Comparison of ENCODE assay signal across 26 mouse cellular contexts in genomic region chr4:119381471-119382190, GRCm38 (mm10). TPM values are rescaled to one million over a fixed set of nuclear protein-coding genes. Genes with fewer than 3 reads are reported as not detected.
A peak's percentile ranks its signal among the peaks of the same experiment; 100 is the strongest.
DNase-seq lines count a peak whose midpoint lies in the region; ATAC-seq and TF ChIP-seq lines count a peak whose summit lies in the region.
"Had no signal": no experiment of that assay in that cellular context is flagged by ENCODE, and none has a peak within 500 bp of the region (broad histone marks: within the 10 kb centered on the region; RNA-seq: fewer than 3 reads in every experiment).

No protein-coding gene starts in this region.

- TF ChIP-seq EP300 in MEL (IDR thresholded peaks at IDR 0.05; ENCODE audit: low read depth in 1 of 2, low read length in 2 of 2), result no peak

- H3K4me3 ChIP-seq in heart, embryonic 11.5 days (ENCODE audit: low read depth, low read length), result no peak overlapping the region
- no peak overlapping the region for H3K4me3 ChIP-seq in kidney, postnatal 0 days (replicated peaks; ENCODE audit: low read depth, low read length)
- no peak overlapping the region for H3K4me3 ChIP-seq in MEL (ENCODE audit: control insufficient read depth in 1 of 2, insufficient read depth in 1 of 2, low read depth in 2 of 2, low read length in 2 of 2)
- H3K4me3 ChIP-seq: heart, embryonic 10.5 days; limb, embryonic 15.5 days; midbrain, embryonic 12.5 days; neural tube, embryonic 15.5 days; stomach, embryonic 15.5 days had no signal

- no peaks in the 10 kb centered on the region for H3K9me3 ChIP-seq in heart, embryonic 11.5 days (replicated peaks; ENCODE audit: control insufficient read depth, low read length)
- no peaks in the 10 kb centered on the region for H3K9me3 ChIP-seq in kidney, postnatal 0 days (replicated peaks; ENCODE audit: low read length)
- no peaks in the 10 kb centered on the region for H3K9me3 ChIP-seq in MEL (replicated peaks; ENCODE audit: insufficient read depth, low read length)
- H3K9me3 ChIP-seq: heart, embryonic 10.5 days; limb, embryonic 15.5 days; midbrain, embryonic 12.5 days; neural tube, embryonic 15.5 days; stomach, embryonic 15.5 days had no signal

- peak; percentile 16; the same call in 1 of the 2 replicates for TF ChIP-seq CTCF in kidney, postnatal 0 days (IDR thresholded peaks at IDR 0.05; ENCODE audit: low read depth)
- TF ChIP-seq CTCF in MEL (IDR thresholded peaks at IDR 0.05 in 2 of 3, conservative IDR thresholded peaks at IDR 0.05 in 1 of 3; ENCODE audit: control insufficient read depth in 1 of 3, insufficient read depth in 1 of 3, low read depth in 2 of 3, low read length in 3 of 3, poor library complexity in 1 of 3, severe bottlenecking in 1 of 3), result peak; percentile 50 to 55 (median 51); a peak in 5 of 6 replicates

- WGBS in heart, embryonic 11.5 days (ENCODE audit: insufficient replicate concordance), result 59% methylated on average over 7 of the region's 7 CpGs
- 58% methylated on average over 7 of the region's 7 CpGs for WGBS in kidney, postnatal 0 days

- no peak for TF ChIP-seq POLR2A in MEL (IDR thresholded peaks at IDR 0.05; ENCODE audit: control insufficient read depth in 1 of 2, insufficient read depth in 1 of 2, low read depth in 1 of 2, low read length in 2 of 2, poor library complexity in 1 of 2)

- no peaks in the 10 kb centered on the region for H3K4me1 ChIP-seq in heart, embryonic 11.5 days (ENCODE audit: control insufficient read depth, insufficient read depth, low read length)
- no peaks in the 10 kb centered on the region for H3K4me1 ChIP-seq in kidney, postnatal 0 days (replicated peaks; ENCODE audit: insufficient read depth, low read length)
- H3K4me1 ChIP-seq in MEL (ENCODE audit: control insufficient read depth in 1 of 2, insufficient read depth in 2 of 2, low read length in 2 of 2), result no peaks in the 10 kb centered on the region
- H3K4me1 ChIP-seq: limb, embryonic 15.5 days; midbrain, embryonic 12.5 days; neural tube, embryonic 15.5 days; stomach, embryonic 15.5 days had no signal

- no peak for ATAC-seq in heart, embryonic 11.5 days (replicated peaks; ENCODE audit: insufficient number of reproducible peaks, low FRiP score, low TSS enrichment)
- ATAC-seq in kidney, postnatal 0 days (replicated peaks; ENCODE audit: low FRiP score, low read depth), result no peak
- ATAC-seq: forebrain, postnatal 0 days; hindbrain, embryonic 16.5 days had no signal

- no peak overlapping the region for H3K9ac ChIP-seq in heart, embryonic 11.5 days (ENCODE audit: low read depth, low read length)
- H3K9ac ChIP-seq in kidney, postnatal 0 days (ENCODE audit: low read depth, low read length), result no peak overlapping the region
- H3K9ac ChIP-seq in MEL (ENCODE audit: control insufficient read depth, low read depth, low read length, poor library complexity, severe bottlenecking), result no peak overlapping the region
- H3K9ac ChIP-seq: forebrain, postnatal 0 days; limb, embryonic 15.5 days; liver, embryonic 14.5 days; midbrain, embryonic 12.5 days; neural tube, embryonic 15.5 days; stomach, embryonic 15.5 days had no signal

- no peak overlapping the region for H3K4me2 ChIP-seq in heart, embryonic 11.5 days
- no peak overlapping the region for H3K4me2 ChIP-seq in kidney, postnatal 0 days (ENCODE audit: low read length)
- H3K4me2 ChIP-seq: limb, embryonic 15.5 days; midbrain, embryonic 12.5 days; neural tube, embryonic 15.5 days; stomach, embryonic 15.5 days had no signal

- no peak overlapping the region for H3K27ac ChIP-seq in heart, embryonic 11.5 days (ENCODE audit: low read depth, low read length)
- H3K27ac ChIP-seq in kidney, postnatal 0 days, result no peak overlapping the region
- no peak overlapping the region for H3K27ac ChIP-seq in MEL (ENCODE audit: control insufficient read depth, low read depth, low read length)
- H3K27ac ChIP-seq: heart, embryonic 10.5 days; limb, embryonic 15.5 days; liver, embryonic 14.5 days; midbrain, embryonic 12.5 days; neural tube, embryonic 15.5 days; stomach, embryonic 15.5 days had no signal

- no peaks in the 10 kb centered on the region for H3K79me2 ChIP-seq in MEL (ENCODE audit: control insufficient read depth, insufficient read depth, low read length, poor library complexity)

- TF ChIP-seq RAD21 in MEL (IDR thresholded peaks at IDR 0.05; ENCODE audit: low read depth, low read length), result peak; percentile 41

- peak; percentile 65 for DNase-seq in heart, adult 11 months
- DNase-seq in kidney, postnatal 0 days (ENCODE audit: low spot score), result peak; percentile 18
- DNase-seq in kidney, adult 11 months, result no peak
- DNase-seq in 3T3-L1 (ENCODE audit: low read depth, low spot score), result peak; percentile 8
- DNase-seq in MEL (ENCODE audit: low read depth, low spot score), result peak; percentile 57
- DNase-seq in frontal cortex, adult 2 months (ENCODE audit: extremely low spot score in 1 of 2, low spot score in 1 of 2), result no peak
- no peak for DNase-seq in right cerebral cortex, postnatal 10 days (ENCODE audit: low spot score in 2 of 2)
- DNase-seq: adrenal gland, postnatal 14 days; cerebellum, adult 8-10 months; forebrain, postnatal 0 days; left cerebral cortex, postnatal 4 days; lung, postnatal 10 days; right cerebral cortex, adult 18-20 months had no signal

- no peaks in the 10 kb centered on the region for H3K36me3 ChIP-seq in heart, embryonic 11.5 days (ENCODE audit: control insufficient read depth, insufficient read depth, low read length)
- H3K36me3 ChIP-seq in kidney, postnatal 0 days (ENCODE audit: insufficient read depth, low read length), result no peaks in the 10 kb centered on the region
- no peaks in the 10 kb centered on the region for H3K36me3 ChIP-seq in MEL (ENCODE audit: control insufficient read depth in 1 of 2, insufficient read depth in 2 of 2, low read length in 2 of 2)
- H3K36me3 ChIP-seq: heart, embryonic 10.5 days; limb, embryonic 15.5 days; midbrain, embryonic 12.5 days; neural tube, embryonic 15.5 days; stomach, embryonic 15.5 days had no signal

- H3K27me3 ChIP-seq in heart, embryonic 11.5 days (ENCODE audit: control insufficient read depth, insufficient read depth, low read length), result no peaks in the 10 kb centered on the region
- no peaks in the 10 kb centered on the region for H3K27me3 ChIP-seq in kidney, postnatal 0 days (ENCODE audit: insufficient read depth, low read length)
- peaks cover 2 to 3% of the 10 kb centered on the region in 2 experiments for H3K27me3 ChIP-seq in MEL (ENCODE audit: control insufficient read depth in 1 of 2, insufficient read depth in 2 of 2, low read length in 2 of 2)
- H3K27me3 ChIP-seq: limb, embryonic 15.5 days; midbrain, embryonic 12.5 days; neural tube, embryonic 15.5 days; stomach, embryonic 15.5 days had no signal

TF ChIP-seq in MEL, 35 proteins besides CTCF, POLR2A, EP300 and RAD21:
- TF ChIP-seq GABPA (IDR thresholded peaks at IDR 0.05; ENCODE audit: low read depth, low read length), result no peak
- TF ChIP-seq SMC3 (IDR thresholded peaks at IDR 0.05; ENCODE audit: low read depth, low read length), result peak; percentile 62
- TF ChIP-seq MAFK (IDR thresholded peaks at IDR 0.05; ENCODE audit: borderline replicate concordance, low read depth, low read length), result no peak

RNA-seq across cellular contexts. Expression of gene Ccdc30, which starts 33.7 kb away (rescaled TPM):
- 3.9 and 4.0 TPM in 2 replicates for polyA plus RNA-seq in heart, embryonic 11.5 days (2014; fragmentation: Nextera tagmentation; extraction: Ambion mirVana)
- 6.6 and 7.6 TPM in 2 replicates for polyA plus RNA-seq in kidney, postnatal 0 days (2015; fragmentation: Nextera tagmentation; extraction: Ambion mirVana)
- not detected in 2 replicates for total RNA-seq in MEL (2012; rRNA removed)
- polyA plus RNA-seq in MEL (2012; ENCODE audit: insufficient read depth in 1 of 2, insufficient read length in 2 of 2, low read depth in 1 of 2, low replicate concordance in 2 of 2, missing spikeins in 1 of 2), result not detected
- 17.4 and 17.7 TPM in 2 replicates for polyA plus RNA-seq in frontal cortex, adult 2 months (2012; rRNA removed)
- total RNA-seq: gastrocnemius, adult 18-20 months had no signal

RNA-seq across cellular contexts. Expression of gene Ppcs, which starts 40.6 kb away (rescaled TPM):
- 26.6 and 27.1 TPM in 2 replicates for polyA plus RNA-seq in heart, embryonic 11.5 days (2014; fragmentation: Nextera tagmentation; extraction: Ambion mirVana)
- polyA plus RNA-seq in kidney, postnatal 0 days (2015; fragmentation: Nextera tagmentation; extraction: Ambion mirVana), result 64.5 and 68.0 TPM in 2 replicates
- total RNA-seq in MEL (2012; rRNA removed), result 7.6 and 8.4 TPM in 2 replicates
- polyA plus RNA-seq in MEL (2012; ENCODE audit: insufficient read depth in 1 of 2, insufficient read length in 2 of 2, low read depth in 1 of 2, low replicate concordance in 2 of 2, missing spikeins in 1 of 2), result 1 to 10 TPM in 1 of 2 experiments, not detected in 1; 7.4 TPM
- polyA plus RNA-seq in frontal cortex, adult 2 months (2012; rRNA removed), result 7.7 and 10.3 TPM in 2 replicates

RNA-seq across cellular contexts. Expression of gene Zmynd12, which starts 41.0 kb away (rescaled TPM):
- polyA plus RNA-seq in heart, embryonic 11.5 days (2014; fragmentation: Nextera tagmentation; extraction: Ambion mirVana), result not detected in 2 replicates
- 1.6 and 1.7 TPM in 2 replicates for polyA plus RNA-seq in kidney, postnatal 0 days (2015; fragmentation: Nextera tagmentation; extraction: Ambion mirVana)
- not detected in 2 replicates for total RNA-seq in MEL (2012; rRNA removed)
- polyA plus RNA-seq in MEL (2012; ENCODE audit: insufficient read depth in 1 of 2, insufficient read length in 2 of 2, low read depth in 1 of 2, low replicate concordance in 2 of 2, missing spikeins in 1 of 2), result under 1 TPM in 1 of 2 experiments, not detected in 1; 0.04 TPM
- 0.80 and 0.88 TPM in 2 replicates for polyA plus RNA-seq in frontal cortex, adult 2 months (2012; rRNA removed)
- total RNA-seq: gastrocnemius, adult 18-20 months; megakaryocyte progenitor cell, adult 5-6 weeks had no signal
- polyA plus RNA-seq: C2C12; embryonic facial prominence, embryonic 11.5 days; forebrain, embryonic 11.5 days had no signal

Comparison
In these comparisons a context has a peak if more than half of its experiments do, and no peak if none do; other contexts are left out.
1. DNase-seq: peak in heart, adult 11 months (single experiment), kidney, postnatal 0 days (single experiment), 3T3-L1 (single experiment) and MEL (single experiment); none in kidney, adult 11 months (single experiment), frontal cortex, adult 2 months (0 of 2) and right cerebral cortex, postnatal 10 days (0 of 2).